Mouse (Mus musculus) C2C12 (cell line): ENCODE data around the gene Ccdc40.

Experiments
- CTCF ChIP-seq: IDR thresholded peaks from one replicate; pipeline ENCODE4 v1.5.1; 2011; ENCODE audit not compliant: control insufficient read depth, insufficient read depth, insufficient read length
- FOSL1 ChIP-seq: IDR thresholded peaks from one replicate; pipeline ENCODE4 v1.8.0; 2011; ENCODE audit warnings: mild to moderate bottlenecking, low read length; ENCODE audit not compliant: poor library complexity, insufficient read depth, severe bottlenecking
- USF1 ChIP-seq: IDR thresholded peaks from one replicate; pipeline ENCODE4 v1.6.1; 2011; ENCODE audit warnings: low read depth, mild to moderate bottlenecking, control low read depth, moderate library complexity

DNA sequence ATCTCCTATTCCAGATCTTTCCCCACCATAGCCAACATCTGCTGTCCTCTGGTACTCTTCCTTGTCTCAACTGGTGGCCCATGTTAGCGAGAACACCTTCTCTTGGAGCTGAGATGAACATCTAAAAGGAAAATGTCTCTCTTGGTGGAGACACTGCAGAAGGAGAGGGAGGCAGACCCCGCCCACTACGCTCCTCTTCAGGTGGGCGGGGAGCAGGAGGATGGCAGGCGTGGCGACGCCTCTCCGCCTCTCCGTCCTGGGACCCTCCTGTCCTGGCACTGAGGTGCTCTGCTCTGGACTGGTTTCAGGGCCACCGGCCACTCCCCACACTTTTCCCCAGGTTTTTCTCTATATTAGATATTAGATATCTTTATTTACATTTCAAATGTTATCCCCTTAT, 82.2 kb downstream of the Ccdc40 start:
- TF ChIP-seq CTCF (no peak), FOSL1 (no peak), USF1 (no peak)
